Mouse (Mus musculus): ENCODE data around the gene Cbfa2t3. TPM values are rescaled to one million over a fixed set of nuclear protein-coding genes. Genes with fewer than 3 reads are reported as not detected.
"Not testable (repeated sequence)": the region's sequence is repeated elsewhere in the genome, so short reads cannot be mapped to it uniquely, and the experiment has no call there.

Gene Cbfa2t3
- total RNA-seq, 2 experiments from 2014 or later = 1.5 to 16.8 TPM

DNA sequence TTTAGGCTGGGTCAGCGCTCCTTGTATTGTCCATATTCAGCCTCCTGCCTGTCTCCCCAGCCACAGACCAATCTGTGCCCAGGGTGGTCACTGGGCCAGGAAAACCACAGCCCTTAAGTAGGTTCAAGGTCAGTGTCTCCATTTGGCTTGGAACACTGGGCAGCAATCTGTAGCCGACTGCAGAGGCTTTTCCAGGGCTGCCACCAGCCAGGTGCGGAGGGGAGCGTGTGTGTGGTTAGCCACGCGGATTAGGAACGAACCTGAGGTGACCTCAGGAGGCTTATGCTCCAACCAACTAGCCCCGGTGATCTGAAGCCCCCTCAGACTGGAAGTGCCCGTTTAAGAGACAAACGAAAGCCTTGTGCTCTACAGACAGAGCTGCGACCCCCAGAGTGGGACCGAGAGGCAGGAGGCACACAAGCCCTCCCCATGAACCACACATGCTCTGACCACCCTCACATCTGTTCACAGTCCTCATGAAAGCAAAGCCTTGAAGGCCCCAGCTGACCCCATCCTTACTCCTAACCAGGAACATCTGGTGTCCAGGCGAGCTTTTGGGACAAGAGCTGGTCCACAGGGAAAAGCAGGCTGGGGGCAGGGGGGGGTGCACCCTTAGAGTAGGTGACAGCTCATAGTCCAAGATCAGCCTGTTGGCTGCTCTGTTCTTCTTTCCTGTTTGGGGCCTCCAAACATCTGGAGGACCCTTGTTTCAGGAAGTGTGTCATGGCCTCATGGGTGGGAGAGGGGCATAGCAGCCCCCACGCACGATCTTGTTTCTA lies 50.5 kb downstream of the Cbfa2t3 start:
- no peak for ATAC-seq (replicated peaks; ENCODE audit: low FRiP score, poor library complexity, severe bottlenecking)

DNA sequence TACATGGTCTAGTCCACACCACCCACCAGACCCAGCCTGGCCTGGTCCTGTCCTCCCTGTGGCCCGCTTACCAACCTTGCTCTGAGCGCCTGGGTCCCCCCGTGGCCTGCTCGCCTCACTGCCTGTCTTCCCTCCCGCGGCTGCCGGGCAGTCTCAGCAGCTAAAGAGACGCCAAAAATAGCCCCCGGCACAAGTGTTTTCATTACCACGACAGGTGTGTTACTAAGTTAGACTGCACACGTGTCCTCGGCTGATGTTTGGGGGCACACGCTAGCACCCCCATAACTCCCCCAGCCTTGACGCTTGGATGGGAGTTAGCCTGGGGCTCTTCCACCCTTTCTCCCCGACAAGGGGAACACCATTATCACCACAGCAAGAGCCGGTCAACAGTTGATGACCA lies 52.6 kb downstream of the Cbfa2t3 start:
- ATAC-seq (replicated peaks; ENCODE audit: low FRiP score, poor library complexity, severe bottlenecking) = no peak

- ATAC-seq (replicated peaks; ENCODE audit: low FRiP score, poor library complexity, severe bottlenecking) = no peak
Measured at GRCm38 (mm10) chr8:122644175-122644954, 54.5 kb downstream of the Cbfa2t3 start.

- no peak for ATAC-seq (replicated peaks; ENCODE audit: low FRiP score, poor library complexity, severe bottlenecking)
Measured at GRCm38 (mm10) chr8:122642071-122642470, 56.8 kb downstream of the Cbfa2t3 start.

DNA sequence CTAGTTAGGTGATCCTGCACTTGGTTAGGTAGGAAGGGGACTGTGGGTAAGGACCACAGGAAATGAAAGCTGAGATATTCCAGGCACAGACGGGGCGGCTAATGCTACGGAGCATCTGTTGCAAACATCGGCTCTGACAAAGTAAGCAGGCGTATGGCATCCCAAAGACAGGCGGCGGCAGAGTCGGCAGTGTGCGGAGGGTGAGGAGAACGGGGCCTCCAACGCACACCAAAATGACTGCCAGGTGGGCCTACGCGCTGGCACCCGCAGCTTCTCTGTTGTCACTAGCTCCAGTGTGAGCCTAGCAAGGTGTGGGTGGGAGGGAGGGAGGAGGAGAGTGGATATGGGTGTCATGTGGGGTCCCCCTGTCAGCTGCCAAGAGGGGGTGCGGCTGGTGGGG lies 57.5 kb downstream of the Cbfa2t3 start:
- no peak for ATAC-seq (replicated peaks; ENCODE audit: low FRiP score, poor library complexity, severe bottlenecking)

- ATAC-seq (replicated peaks; ENCODE audit: low FRiP score, poor library complexity, severe bottlenecking) = no peak
Measured at GRCm38 (mm10) chr8:122640825-122641224, 58.1 kb downstream of the Cbfa2t3 start.

- ATAC-seq (replicated peaks; ENCODE audit: low FRiP score, poor library complexity, severe bottlenecking) = no peak
Measured at GRCm38 (mm10) chr8:122639521-122640248, 59.2 kb downstream of the Cbfa2t3 start.

- no peak for ATAC-seq (replicated peaks; ENCODE audit: low FRiP score, poor library complexity, severe bottlenecking)
Measured at GRCm38 (mm10) chr8:122638601-122639000, 60.3 kb downstream of the Cbfa2t3 start.

- no peak for ATAC-seq (replicated peaks; ENCODE audit: low FRiP score, poor library complexity, severe bottlenecking)
Measured at GRCm38 (mm10) chr8:122637230-122637629, 61.7 kb downstream of the Cbfa2t3 start.

- 0 out of 2 replicates have a peak, but pooled peaks have one; percentile 4 for ATAC-seq (replicated peaks; ENCODE audit: low FRiP score, poor library complexity, severe bottlenecking)
Measured at GRCm38 (mm10) chr8:122636803-122637175, 62.1 kb downstream of the Cbfa2t3 start.

GRCm38 (mm10) chr8:122635878-122636802 lies 62.8 kb downstream of the Cbfa2t3 start:
- ATAC-seq (replicated peaks; ENCODE audit: low FRiP score, poor library complexity, severe bottlenecking) = peak; percentile 75

DNA sequence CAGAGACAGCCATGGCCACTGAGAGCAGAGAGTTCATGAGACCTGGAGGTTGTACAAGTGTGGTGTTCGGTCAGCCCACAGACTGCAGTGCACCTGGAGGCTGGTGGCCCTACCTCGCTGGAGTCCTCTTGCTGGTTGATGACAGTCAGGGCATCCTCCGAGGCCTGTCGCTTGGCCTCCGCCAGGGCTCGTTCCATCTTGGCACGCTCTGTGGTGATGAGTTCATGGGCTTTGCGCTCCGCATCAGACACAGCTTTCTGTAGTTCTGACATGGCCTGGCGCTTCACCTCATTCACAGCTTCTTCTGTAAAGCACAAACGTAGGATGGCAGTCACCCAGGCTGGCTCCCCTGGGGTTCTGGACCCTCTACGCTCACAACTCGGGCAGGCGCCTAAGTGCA lies 65.7 kb downstream of the Cbfa2t3 start:
- no peak for ATAC-seq (replicated peaks; ENCODE audit: low FRiP score, poor library complexity, severe bottlenecking)

DNA sequence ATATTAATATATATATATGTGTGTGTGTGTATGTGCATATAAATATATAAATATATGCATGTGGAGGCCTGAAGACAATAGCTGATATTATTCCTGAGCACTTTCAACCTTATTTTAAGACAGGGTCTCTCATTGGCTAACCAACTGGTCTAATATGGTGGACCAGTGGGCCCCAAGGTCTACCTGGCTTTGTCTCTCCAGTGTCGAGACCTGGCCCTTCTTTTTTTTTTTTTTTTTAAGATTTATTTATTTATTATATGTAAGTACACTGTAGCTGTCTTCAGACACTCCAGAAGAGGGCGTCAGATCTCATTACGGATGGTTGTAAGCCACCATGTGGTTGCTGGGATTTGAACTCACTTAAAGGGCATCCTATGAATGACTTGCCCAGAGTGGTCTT lies 66.8 kb downstream of the Cbfa2t3 start:
- not testable (repeated sequence) for ATAC-seq (replicated peaks; ENCODE audit: low FRiP score, poor library complexity, severe bottlenecking)

GRCm38 (mm10) chr8:122630696-122631095 lies 68.2 kb downstream of the Cbfa2t3 start:
- no peak for ATAC-seq (replicated peaks; ENCODE audit: low FRiP score, poor library complexity, severe bottlenecking)

DNA sequence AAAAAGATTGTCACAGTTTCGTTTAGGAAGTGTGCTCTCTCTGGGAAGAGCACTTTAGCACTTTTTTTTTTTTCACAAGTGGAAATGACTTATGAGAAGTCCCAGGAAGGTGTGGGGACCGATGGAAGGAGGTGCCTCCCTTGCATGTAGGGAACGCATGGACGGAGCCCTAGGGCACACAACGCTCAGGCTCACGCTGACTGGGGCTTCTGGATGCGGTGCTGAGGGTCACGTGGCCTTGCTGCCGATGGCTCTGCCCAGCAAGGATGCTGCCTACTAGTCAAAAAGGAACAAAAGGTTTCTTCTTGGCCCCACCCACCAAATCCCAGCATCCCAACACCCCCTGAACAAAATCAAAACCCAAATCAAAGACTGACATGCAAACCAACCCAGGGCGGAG lies 69.5 kb downstream of the Cbfa2t3 start:
- ATAC-seq (replicated peaks; ENCODE audit: low FRiP score, poor library complexity, severe bottlenecking) = no peak

DNA sequence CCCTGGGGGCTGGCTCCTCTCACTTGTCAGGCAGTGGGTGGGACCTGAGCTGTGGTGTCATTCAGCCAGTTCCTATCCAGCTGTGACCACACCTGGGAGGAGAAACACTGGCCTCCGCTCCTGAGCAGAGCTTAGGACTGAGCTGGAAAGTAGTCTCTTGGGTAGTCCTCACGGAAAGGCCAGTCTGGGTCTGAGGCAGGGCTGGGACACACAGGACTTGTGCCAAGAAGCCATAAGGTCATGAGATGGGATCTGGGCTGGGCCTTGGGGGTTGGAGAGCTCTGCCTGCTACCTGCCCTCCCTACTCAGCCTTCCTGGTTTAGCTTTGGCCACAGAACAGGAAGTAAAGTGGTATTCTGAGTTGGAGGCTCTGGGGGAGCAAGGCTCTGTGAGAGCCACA lies 72.0 kb downstream of the Cbfa2t3 start:
- no peak for ATAC-seq (replicated peaks; ENCODE audit: low FRiP score, poor library complexity, severe bottlenecking)

DNA sequence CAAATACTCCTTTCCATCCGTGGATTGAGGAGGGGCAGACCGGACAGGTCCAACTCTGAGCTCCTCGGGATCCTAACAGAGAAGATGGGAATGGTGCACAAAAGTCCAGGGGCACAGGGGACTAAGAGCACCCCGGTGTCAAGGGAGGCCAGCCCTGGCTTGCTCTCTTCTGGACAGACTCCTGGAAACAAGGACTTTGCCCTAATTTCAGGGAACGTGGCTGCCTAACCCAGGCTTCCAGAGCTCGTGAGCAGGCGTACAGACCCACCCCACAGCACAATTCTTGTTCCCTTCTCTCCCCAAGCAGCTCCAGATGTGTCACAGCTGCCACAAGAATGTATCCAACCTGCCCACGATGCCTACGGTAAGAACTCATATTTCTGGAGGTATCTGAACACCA lies 73.1 kb downstream of the Cbfa2t3 start:
- ATAC-seq (replicated peaks; ENCODE audit: low FRiP score, poor library complexity, severe bottlenecking) = no peak

DNA sequence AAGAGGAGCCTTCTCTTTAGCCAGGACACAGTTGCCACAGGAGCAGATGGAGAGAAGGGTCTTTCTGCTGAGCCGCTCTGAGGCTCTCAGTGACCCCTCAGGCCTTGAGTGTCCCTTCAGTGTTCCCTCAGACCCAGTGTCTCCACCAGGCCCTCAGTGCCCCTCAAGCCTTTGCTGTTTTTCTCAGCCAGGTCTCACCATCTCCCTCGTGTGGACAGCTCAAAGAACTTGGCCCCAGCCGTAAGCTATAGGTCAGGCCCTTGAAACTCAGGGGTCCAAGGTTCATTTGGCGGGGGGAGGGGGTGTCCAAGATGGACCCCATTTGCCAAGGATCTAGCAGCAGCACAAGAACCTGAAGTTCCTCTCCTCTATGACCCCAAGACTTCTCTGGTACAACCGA lies 74.3 kb downstream of the Cbfa2t3 start:
- ATAC-seq (replicated peaks; ENCODE audit: low FRiP score, poor library complexity, severe bottlenecking) = no peak

- no peak for ATAC-seq (replicated peaks; ENCODE audit: low FRiP score, poor library complexity, severe bottlenecking)
Measured at GRCm38 (mm10) chr8:122623844-122624642, 74.9 kb downstream of the Cbfa2t3 start.

Measured in erythroid progenitor cell, adult 5-6 weeks (primary cell).